Mouse (Mus musculus) megakaryocyte, embryonic 14.5 days (primary cell): Measurements from ENCODE around the gene Eif3i. TPM values are rescaled to one million over a fixed set of nuclear protein-coding genes. Genes with fewer than 3 reads are reported as not detected.

Experiments
- H3K27me3 ChIP-seq: replicated peaks from 2 replicates; pipeline ENCODE3; 2012; ENCODE audit warnings: inconsistent platforms
- H3K36me3 ChIP-seq: replicated peaks from 2 replicates; pipeline ENCODE3; 2012; ENCODE audit warnings: low read length, inconsistent platforms, mixed read lengths
- H3K4me1 ChIP-seq: 2 replicates; pipeline ENCODE4 v1.6.1; 2012; ENCODE audit warnings: inconsistent platforms
- H3K4me3 ChIP-seq: replicated peaks from 2 replicates; pipeline ENCODE3; 2012; ENCODE audit warnings: moderate library complexity, mild to moderate bottlenecking, inconsistent platforms
- H3K9me3 ChIP-seq: 2 replicates; pipeline ENCODE4 v1.6.1; 2012; ENCODE audit warnings: inconsistent platforms
- FLI1 ChIP-seq: IDR thresholded peaks from 2 replicates; pipeline ENCODE4 v1.6.1; 2012; ENCODE audit warnings: low read length, inconsistent platforms, mixed read lengths
- GATA1 ChIP-seq: IDR thresholded peaks from 3 replicates; pipeline ENCODE4 v1.6.1; 2012; ENCODE audit warnings: mixed read lengths, low read length, inconsistent platforms, borderline replicate concordance
- polyA plus RNA-seq: library from polyadenylated mRNA; stranded (reverse); fragments of >175 nt; gene quantifications from 2 replicates; pipeline ENCODE4 v1.2.3, GENCODE M21; 2012; ENCODE audit warnings: low replicate concordance; ENCODE audit not compliant: insufficient read depth

Eif3i gene
- polyA plus RNA-seq, 1 experiment, result 121 TPM

DNA sequence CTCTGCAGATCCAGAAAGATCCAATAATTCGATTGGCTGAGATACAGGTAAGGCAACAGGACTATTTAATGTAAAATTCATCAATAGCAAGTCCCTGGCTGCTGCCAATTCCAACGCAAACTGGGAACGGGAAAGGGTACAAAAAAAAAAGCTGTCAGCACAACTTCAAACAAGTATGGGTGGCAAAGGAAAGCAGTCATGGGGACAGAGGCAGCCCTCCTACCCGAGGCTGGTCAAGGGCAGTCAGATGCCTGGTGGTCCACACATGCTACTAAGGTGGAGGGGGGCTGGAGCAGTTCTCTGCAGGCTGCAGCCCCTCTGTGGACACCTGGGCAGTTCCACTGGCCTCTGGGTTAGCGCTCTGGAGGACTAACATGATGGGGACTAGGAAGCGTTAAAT is 25.6 kb upstream of the Eif3i start:
- Histone ChIP-seq H3K9me3 (no peaks in the 10 kb centered on the region), H3K4me3 (no peak overlapping the region), H3K27me3 (no peaks in the 10 kb centered on the region), H3K4me1 (peaks cover 51% of the 10 kb centered on the region), H3K36me3 (peaks cover 67% of the 10 kb centered on the region)
- TF ChIP-seq GATA1 (no peak), FLI1 (no peak)

DNA sequence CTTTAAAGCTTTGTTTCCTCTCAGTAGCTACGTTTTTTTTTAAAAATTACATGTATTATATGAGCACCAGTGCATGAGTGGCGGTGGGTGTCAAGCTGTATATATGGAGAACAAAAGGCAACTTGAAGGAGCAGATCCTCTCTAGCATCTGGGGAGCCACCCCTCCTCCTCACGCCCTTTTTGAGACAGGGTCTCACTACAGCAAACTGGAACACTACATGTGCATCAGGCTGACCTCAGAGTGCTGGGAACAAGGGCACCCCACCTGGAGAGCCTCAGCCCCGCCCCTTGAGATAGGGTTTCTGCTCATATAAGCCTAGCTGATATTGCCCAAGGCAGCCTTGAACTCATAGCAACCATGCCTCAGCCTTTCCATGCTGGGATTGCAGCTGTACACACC is 25.0 kb upstream of the Eif3i start:
- Histone ChIP-seq H3K36me3 (peaks cover 67% of the 10 kb centered on the region), H3K4me3 (peak overlapping the region; percentile 29)
- TF ChIP-seq FLI1 (no peak), GATA1 (no peak)

DNA sequence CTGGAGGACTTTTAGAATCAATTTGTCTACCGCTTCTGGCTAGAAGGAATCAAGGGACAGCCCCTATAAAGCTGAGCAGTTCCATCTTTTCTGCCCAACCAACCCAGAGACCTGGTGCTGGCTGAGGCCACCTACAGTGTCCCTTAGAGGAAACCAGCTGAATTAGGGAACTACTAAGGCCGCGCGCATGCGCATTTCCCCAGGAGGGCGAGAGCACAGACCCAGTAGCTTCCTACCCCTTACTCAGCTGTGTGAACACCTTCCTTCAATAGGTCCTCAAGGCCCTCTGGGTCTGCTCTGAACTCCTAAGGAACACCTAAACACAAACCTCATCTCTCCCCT is 24.6 kb upstream of the Eif3i start:
- no peaks in the 10 kb centered on the region for H3K27me3 ChIP-seq
- peaks cover 60% of the 10 kb centered on the region for H3K4me1 ChIP-seq
- peak overlapping the region; percentile 93 for H3K4me3 ChIP-seq
- no peaks in the 10 kb centered on the region for H3K9me3 ChIP-seq
- peaks cover 67% of the 10 kb centered on the region for H3K36me3 ChIP-seq
- TF ChIP-seq GATA1 (no peak), FLI1 (no peak)

More for the DNA sequence above, 25.0 kb upstream of the Eif3i start:
- Histone ChIP-seq H3K27me3 (no peaks in the 10 kb centered on the region), H3K9me3 (no peaks in the 10 kb centered on the region), H3K4me1 (peaks cover 56% of the 10 kb centered on the region)

DNA sequence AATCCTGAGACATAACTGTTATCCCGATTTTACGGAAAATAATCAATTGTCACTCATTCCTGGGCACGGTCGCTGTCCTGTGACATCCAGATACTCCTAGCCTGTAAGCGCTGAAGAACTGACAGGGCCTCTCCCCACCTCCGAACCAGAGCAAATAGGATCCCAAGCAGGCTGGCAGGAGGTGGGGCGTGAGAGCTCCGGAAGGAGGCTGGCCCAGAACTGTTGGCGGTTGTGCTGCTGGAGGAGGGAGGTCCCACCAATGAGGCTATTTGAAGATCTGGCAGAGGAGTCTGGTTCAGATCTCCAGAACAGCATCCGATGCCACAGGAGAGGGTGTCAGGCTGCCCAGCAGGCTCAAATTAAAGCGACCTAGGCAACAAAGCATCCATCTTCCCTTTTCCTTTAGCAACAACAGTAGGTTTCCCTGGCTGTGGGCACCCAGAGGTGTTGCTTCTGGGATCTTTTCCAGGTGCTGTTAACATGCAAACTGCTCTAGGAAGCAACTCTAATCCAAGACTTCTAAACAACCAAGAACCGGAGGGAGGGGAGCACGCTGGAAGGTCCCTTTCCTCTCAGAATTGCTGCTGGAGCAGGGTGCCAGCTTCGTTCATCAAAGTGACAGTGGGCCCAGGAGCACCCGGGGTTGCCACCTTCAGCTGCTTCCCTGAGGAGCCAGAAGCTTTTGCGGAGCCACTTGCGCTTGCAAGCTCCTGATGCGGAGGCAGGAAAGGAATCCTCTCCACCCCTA is 24.0 kb upstream of the Eif3i start:
- peaks cover 63% of the 10 kb centered on the region for H3K4me1 ChIP-seq
- peaks cover 62% of the 10 kb centered on the region for H3K36me3 ChIP-seq

DNA sequence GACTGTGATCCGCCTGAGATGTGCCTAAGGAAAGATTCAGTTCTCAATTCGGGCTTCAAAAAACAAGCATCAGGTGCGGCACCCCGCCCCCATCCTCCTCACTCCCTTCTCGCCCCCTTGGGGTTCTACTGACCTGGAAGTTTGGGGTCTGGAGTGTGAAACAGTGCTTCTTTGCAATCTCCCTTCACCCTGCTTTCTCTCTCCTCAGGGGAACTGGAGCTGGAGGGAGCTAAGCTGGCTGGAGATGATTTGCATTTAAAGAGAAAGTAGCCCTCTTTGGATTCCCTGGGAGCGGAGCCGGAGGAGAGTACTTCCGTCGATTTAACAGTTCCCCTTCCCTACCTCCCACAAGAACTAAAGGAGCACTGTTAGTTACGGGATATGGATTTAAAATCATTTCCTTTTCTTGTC is 23.2 kb upstream of the Eif3i start, which contains the start of gene Ccdc28b:
Gene Ccdc28b, minus strand, starts transcription at position 267 of the 411 bp plus-strand sequence.
- Histone ChIP-seq H3K4me1 (peaks cover 67% of the 10 kb centered on the region), H3K9me3 (no peaks in the 10 kb centered on the region), H3K36me3 (peaks cover 54% of the 10 kb centered on the region), H3K4me3 (peak within 1 kb of the TSS; percentile 93), H3K27me3 (no peaks in the 10 kb centered on the region)
- no peak for TF ChIP-seq GATA1
- no peak for TF ChIP-seq FLI1

More for the DNA sequence above, 24.0 kb upstream of the Eif3i start:
- H3K4me3 ChIP-seq, result peak overlapping the region; percentile 93
- H3K27me3 ChIP-seq, result no peaks in the 10 kb centered on the region
- TF ChIP-seq GATA1, result no peak
- no peak for TF ChIP-seq FLI1
- no peaks in the 10 kb centered on the region for H3K9me3 ChIP-seq

DNA sequence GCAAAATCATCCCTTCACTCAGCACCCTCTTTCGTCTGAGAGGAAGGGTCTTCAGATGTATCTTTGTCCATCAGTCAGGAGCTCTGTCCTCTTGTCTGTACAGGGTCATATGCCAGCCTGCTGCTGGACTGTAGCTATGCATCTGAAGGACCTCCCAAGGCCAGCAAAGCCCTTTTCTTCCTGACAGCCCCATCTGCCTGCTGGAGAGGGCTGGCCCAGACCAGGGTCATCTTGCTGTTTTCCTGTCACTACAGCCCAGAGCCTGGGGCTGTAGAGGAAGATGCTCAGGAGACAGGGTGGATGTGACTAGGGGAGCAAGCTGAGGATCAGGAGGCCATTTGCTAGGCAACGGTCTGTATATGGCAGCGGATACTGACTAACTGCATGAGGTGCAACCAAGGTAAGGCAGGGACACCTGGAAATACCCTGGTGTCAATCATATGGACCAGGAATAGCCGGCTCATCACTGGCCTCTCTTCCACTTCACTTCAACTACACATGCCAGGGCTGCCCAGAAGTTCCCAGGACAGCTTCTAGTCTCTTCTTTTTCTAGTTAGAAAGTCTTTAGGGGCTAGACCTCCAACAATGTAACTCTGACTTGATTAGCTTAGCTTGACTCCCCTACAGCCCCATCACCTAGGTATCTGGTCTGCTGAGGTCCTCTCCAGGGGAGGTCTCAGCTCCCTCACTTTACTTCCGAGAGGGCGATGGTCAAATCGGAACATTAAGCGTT is 22.5 kb upstream of the Eif3i start:
- no peaks in the 10 kb centered on the region for H3K27me3 ChIP-seq
- H3K9me3 ChIP-seq, result no peaks in the 10 kb centered on the region
- peaks cover 71% of the 10 kb centered on the region for H3K4me1 ChIP-seq
- peaks cover 47% of the 10 kb centered on the region for H3K36me3 ChIP-seq
- H3K4me3 ChIP-seq, result peak overlapping the region; percentile 93
- TF ChIP-seq GATA1 (no peak), FLI1 (no peak)

DNA sequence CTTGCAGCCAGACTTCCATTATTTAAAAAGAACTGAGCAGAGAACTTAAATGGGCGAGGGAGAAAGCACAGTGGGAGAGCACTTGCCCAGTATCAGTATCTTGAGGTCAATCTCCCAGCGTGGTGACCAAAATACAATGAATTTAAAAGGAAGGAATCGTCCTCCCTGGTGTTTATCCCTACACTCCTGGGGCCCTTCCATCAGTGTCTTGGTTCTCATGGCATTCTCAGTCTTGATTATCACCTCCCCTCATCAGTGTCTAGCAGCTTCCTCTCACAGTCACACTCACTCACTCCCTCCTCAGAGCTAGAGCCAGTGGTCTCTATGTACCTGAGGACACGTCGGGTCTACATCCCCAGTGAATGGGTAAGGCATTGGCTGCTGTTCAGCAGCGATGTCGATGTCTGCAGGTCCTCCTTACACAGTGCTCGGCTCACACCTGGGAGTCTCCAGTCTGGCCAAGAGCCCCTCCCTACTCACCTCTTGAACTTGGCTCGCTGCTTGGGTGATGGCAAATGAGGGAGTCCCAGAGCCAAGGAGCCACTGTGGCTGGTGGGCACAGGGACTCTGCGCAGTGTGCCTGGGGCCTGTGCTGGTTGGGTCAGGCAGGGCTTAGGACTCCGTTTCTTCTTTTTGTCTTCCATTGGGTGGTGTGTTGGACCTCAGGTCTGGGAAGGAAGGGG is 21.8 kb upstream of the Eif3i start:
- TF ChIP-seq GATA1 (no peak), FLI1 (no peak)
- Histone ChIP-seq H3K36me3 (peaks cover 44% of the 10 kb centered on the region), H3K4me1 (peaks cover 78% of the 10 kb centered on the region), H3K4me3 (peak overlapping the region; percentile 93), H3K27me3 (no peaks in the 10 kb centered on the region), H3K9me3 (no peaks in the 10 kb centered on the region)

DNA sequence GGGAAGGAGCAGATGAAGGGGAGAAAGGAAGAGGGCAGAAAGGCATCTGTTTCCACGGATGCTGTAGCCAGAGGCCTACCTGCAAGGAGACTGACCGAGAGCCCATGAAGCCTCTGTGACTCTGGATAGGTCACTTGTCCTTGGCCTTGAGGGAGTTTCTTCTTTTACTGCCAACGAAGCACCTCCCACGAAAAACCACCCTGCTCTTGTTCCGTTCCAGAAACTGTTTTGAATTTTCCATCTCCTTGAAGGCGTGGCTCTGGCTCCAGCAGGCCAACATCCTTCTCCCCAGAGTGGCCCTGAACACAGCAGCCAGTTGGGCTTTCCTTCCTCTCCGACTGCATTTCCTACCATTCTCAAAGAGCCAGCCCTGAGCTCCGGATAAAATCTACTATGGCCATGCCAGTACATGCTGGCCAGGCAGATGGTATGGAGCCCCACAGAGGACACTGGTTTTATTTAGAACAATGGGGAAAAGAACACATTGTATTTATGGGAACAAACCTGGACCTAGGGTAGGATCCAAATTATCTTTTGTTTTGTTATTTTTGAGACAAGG is 20.9 kb upstream of the Eif3i start:
- H3K4me3 ChIP-seq, result no peak overlapping the region
- H3K36me3 ChIP-seq, result peaks cover 44% of the 10 kb centered on the region
- H3K4me1 ChIP-seq, result peaks cover 78% of the 10 kb centered on the region
- TF ChIP-seq GATA1 (no peak), FLI1 (no peak)
- no peaks in the 10 kb centered on the region for H3K9me3 ChIP-seq
- no peaks in the 10 kb centered on the region for H3K27me3 ChIP-seq

DNA sequence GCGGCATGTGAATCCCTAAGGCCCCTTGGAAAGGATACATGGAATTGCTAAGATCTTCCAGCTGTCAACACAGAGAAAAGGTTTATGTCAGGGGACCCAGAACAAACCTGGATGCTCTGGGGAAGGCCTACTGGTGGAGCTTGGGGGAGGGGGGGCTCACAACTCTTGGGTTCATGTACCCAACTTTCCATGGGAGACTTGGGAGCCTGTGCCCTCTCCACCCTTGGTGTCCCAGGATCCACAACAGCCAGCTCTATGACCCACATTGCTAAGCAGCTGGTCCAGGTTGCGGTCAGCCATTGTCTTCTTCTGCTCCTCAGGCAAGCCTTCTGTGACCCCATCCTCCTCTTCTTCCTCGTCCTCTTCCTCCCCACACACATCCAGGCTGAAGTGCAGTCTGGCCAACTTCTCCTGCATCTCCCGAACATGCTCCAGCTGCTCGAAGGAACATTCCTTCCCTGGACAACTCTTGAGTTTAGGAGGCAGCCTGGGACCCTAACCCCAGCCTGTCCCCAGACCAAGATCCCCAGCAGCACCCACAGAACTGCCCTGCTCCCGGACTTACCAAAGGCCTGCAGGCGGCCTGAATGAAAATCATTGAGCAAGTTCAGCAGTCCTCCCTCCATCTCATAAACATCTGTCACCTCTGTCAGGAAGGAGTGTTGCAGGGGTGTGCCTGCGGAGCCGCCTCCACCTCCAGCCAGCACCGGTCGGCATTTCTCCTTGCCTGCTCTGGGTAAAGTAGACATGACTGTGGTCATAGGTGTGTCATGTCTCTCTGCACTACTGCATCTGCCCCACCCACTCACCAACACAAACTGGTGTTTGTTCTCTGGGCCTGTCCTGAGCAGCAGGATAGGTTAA is 20.2 kb upstream of the Eif3i start:
- Histone ChIP-seq H3K4me1 (peaks cover 72% of the 10 kb centered on the region), H3K9me3 (no peaks in the 10 kb centered on the region), H3K4me3 (peak overlapping the region; percentile 20), H3K27me3 (no peaks in the 10 kb centered on the region), H3K36me3 (peaks cover 44% of the 10 kb centered on the region)
- no peak for TF ChIP-seq GATA1
- no peak for TF ChIP-seq FLI1
